Mouse (Mus musculus) v-Abl transformed pro-B cells (cell line): Measurements from ENCODE around the gene Xylt2.
"Not testable (repeated sequence)": the region's sequence is repeated elsewhere in the genome, so short reads cannot be mapped to it uniquely, and the experiment has no call there.

ENCODE experiments used
- in situ Hi-C, 2 experiments: fragments of 400-800 bp; cut with MboI; formaldehyde crosslinking; loops; one replicate each; pipeline ENCODE4 v1.15.1; 2025; ENCODE audit not compliant: unreplicated experiment in 2 of 2

Xylt2 gene

DNA sequence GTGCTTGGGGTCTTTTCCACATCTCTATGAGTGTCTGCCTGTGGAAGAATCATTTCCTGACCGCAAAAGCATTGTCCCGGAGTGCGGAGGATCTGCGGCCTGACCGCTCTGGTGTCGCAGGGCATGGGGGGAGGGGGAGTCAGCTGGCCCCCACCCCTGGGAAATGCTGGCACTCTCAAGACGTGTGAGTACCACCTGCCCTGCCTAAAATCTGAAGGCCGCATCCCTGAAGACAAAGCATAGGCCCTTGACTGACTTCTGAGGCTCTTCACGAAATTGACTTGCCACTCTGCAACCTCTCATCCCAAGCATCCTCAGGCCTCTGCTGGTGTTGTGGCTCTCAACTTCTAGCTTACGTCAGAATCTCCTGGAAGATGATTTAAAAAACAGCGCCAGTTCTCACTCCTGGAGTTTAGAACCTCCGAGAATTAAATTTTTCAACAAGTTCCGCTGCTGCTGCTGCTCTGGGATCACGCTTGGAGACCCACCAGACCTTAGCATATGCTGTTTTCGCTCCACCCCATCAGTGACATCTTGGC, 361 bp upstream of the Xylt2 start:
- in situ Hi-C loops: no loop called here

DNA sequence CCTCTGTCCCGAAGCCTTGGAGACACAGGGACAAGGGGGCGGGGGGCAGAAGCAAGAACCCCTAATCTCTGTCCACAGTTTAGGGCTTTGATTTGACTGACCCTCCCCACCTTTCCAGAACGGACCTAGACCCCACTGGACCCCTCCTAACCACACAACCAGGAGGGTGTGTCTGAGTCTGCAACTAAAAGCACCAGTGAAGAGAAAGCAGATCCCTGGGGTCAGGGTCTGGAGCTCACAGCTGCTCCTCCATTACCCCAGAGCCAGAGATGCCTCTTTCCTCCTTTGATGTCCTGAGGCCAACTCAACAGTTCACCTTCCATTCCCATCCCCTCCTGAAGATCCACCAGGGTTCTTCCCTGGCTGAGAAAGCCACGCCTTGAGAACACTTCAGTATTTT, 1.0 kb downstream of the Xylt2 start:
- in situ Hi-C loops: no loop called here

DNA sequence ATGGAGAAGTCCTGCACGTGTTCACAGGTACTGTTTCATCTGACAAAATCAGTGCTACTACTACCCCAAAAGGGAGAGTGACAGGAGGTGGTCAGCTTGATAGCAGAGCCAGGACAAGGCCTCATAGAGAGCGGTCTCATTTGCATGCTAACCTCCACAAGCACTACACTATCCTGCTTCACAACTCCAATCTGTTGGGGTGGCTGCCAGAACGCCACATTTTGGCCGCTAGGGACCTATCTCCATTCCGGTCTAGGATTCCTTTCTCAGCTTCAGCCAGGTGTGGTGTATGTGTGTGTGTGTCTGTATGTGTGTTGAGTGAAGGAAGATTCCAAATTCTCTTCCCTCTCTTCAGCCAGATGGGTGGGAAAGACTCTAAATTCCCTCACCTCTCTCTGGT, 1.9 kb downstream of the Xylt2 start:
- in situ Hi-C loops: no loop called here

DNA sequence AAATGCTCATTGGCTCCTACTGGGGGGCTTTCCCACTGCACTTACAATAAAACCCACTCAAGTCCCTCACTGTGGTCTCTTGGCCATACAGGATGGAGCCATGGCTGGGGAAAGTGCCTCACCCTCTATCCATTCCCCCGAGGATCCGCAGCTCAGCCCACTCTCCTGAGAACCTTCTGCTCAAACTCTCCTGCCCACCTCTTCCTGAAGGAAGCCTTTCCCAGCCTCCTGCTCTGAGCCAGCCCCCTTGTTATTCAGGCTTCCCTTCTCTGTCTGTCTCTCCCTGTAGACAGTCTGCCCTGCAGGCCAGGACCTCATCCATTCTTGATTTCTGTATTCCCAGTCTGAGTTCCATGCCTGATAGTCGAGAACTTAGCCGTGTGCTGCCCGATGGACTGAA, 2.3 kb downstream of the Xylt2 start:
- in situ Hi-C loops: no loop called here

DNA sequence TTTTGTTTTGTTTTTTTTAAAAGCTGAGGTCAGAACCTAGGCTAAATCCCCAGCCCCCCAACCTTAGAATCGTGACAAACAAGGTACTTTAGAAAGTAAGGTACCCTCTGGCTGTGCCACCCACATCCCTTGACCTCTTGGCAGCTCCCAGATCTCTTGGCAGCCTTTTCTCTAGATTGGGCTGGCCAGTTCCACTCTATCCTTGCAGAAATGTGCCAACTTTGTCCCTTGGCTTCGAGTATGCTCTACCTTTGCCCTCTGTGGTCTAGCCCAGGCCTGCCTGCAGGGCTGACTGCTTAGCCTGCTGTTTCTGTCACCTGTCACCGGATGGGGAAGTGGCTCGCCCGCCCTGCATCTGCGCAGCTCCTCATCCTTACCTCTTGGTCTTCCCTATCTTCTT, 12.0 kb downstream of the Xylt2 start:
- in situ Hi-C loops: no loop called here

DNA sequence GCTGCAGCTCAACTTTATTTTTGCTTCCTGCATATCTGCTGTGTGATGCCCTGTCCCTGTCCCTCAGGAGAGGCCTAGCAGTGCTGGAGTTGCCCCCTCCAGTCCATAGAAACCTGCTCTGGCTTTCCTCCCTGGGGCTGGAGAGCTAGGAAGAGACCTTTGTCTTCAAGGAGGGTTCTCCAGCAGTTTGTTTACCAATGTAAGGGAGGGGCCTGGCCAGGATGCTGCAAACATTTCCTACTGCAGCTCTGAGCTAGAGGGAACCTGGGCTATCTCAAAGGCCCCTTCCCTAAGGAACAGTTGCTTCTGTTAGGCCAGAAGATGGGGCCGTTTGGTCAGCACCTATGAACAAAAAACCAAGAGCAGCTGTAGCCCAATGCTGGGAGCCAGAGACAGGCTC, 16.0 kb downstream of the Xylt2 start:
- in situ Hi-C loops: no loop called here

DNA sequence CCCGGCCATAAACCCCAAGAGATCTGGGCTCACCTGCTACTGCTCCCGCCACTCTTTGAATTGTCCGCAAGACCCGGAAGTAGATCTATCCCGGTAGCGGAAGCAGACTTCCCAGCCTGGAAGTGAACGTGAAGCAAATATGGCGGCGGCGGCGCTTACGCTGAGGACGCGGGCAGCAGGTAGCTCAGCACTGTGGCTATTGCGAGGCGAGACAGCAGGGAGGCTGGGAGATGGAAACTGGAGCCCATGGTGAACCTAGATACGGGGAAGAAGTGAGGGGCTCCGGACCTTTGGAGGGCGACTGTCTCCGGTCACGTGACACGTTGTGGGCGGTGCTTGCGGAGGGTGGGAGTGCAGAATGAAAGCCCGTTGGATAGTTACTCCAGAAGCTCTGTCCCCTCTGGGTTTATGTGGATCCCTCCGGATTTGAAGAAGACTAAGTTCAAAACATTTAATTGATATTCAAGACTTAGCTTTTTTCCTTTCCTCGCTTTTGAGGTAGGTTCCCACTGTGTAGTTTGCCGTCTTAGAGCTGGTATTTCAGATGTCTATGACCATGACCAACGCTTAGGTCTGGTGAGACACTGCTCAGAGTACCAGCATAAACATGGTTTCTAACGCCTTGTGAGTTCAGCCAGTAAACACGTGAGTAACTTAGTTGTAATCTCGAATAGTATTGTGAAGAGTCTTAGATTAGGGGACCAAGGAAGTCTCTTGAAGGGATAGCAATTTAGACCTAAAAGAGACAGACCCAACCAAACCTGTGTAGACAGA, 23.5 kb downstream of the Xylt2 start, which contains the start of the genes Mrpl27 and Eme1:
TSS of gene Mrpl27 (plus strand) at position 105 of the 774 bp plus-strand sequence.
TSS of gene Eme1 (minus strand) at position 302 of the 774 bp plus-strand sequence.
- in situ Hi-C loops: no loop called here

DNA sequence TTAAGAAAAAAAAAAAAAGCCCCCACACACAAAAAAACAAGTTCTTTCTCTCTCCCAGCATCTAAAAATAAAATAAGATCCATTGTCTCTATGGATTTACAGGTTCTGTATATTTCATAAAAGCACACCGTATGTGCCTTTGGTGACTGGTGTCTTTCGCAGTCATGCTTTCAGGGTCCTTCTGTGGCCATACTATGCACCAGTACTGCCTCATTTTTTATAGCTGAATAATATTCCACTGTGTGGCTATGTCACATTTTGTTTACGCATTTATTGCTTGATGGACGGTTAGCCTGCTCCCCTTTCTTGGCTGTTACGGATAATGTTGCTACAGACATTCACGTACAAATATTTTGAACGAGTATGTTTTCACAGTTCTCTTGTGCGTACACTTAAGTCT, 24.3 kb downstream of the Xylt2 start:
- in situ Hi-C loops: no loop called here

DNA sequence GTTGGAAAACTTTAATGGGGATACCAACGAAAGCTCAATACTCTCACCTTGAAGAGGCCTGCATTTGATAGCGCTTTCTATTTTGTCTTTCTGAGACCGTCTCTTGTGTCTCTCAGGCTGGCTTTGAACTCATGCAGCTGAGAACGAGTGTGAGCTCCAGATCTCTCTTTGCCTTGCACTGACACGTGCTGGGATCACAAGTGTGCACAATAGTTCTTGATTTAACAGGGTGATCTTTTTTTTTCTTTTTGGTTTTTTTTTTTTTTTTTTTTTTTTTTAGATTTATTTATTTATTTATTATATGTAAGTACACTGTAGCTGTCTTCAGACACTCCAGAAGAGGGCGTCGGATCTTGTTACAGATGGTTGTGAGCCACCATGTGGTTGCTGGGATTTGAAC, 26.1 kb downstream of the Xylt2 start:
- in situ Hi-C loops: not testable (repeated sequence)

DNA sequence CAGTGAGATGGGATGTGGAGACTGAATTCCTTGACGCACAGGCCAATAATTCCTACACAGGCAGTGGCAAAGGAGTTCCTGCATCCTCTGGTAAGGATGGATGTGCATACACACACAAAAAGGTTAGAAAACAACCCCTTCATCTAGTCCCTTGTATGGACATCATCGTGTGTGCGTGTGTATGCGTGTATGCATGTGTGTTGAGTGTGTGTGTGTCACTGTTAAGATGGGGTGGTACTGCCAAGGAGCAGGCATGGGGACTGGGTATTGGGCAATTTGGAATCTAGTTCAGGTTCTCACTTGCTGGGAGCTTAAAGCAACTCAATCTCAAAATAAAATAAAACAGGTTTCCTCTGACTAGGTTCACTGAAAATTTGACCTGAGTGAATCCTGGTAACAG, 30.9 kb downstream of the Xylt2 start:
- in situ Hi-C loops: no loop called here

DNA sequence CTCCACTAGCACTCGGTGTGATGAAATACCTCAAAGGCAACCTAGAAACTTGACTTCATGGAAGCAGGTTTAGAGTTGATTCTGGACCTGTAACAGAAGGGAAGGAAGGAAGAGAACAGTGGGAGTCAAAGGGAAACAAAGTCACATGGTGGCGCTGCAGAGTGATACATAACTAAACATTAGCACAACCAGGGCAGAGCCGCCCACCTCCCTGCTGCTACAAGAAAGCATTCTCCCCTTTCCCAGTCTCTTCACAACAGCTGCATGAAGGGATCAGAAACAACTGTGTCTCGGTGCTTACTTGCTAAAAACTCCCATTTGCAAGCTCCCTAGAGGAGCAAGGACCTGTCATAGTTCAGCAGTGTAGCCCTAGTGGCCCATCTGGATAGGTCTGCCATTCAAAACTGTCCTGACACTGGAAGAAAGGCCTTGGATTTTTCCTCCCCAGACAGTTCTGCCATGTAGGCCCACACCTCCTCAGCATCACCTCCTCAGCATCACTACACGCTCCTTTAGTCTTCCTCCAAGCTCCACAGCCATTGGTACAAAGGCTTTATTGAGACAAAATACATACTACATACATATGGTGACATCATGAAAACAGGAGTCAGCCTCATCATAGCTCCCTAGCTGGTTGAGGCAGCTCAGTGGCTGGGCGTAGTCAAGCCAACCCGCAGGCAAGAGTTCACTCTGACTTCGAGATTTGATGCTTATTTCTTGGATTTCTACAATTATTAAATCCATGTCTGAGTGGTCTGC, 32.7 kb downstream of the Xylt2 start:
- in situ Hi-C loops: no loop called here

DNA sequence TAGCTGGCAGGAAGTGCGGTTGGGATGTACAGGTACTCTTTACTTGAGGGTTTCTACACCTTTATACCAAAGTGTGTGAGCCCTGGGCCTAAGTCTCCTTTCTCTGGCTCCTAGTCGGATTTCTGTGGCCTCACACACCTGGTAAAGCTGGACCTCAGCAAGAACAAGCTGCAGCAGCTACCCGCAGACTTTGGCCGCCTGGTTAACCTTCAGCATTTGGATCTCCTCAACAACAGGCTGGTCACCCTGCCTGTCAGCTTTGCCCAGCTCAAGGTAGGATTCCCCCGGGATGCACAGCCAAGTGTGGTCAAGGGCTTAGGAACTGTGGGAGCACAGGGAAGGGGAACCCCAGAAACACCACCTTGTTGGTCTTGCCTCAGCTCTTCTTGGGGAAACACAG, 42.9 kb downstream of the Xylt2 start:
- in situ Hi-C loops: no loop called here

DNA sequence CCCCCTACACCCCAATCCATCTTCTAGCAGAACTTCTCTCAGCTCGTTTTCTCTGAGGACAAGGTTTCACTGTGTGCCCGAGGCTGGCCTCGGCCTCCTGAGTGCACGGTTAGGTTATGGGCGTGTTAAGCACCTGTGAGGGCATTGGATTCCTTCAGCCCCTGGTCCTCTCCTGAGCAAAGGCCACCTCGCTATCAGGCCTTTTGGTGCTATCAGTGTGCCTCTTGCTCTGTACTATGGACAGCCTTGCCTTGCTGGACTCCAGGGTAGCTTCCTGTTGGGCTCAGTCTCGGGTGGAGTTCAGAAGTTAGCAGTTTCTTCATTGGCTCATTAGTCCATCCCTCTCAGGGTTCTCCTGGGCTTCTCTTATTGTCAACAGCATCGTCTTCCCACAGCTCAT, 44.3 kb downstream of the Xylt2 start:
- in situ Hi-C loops: no loop called here

DNA sequence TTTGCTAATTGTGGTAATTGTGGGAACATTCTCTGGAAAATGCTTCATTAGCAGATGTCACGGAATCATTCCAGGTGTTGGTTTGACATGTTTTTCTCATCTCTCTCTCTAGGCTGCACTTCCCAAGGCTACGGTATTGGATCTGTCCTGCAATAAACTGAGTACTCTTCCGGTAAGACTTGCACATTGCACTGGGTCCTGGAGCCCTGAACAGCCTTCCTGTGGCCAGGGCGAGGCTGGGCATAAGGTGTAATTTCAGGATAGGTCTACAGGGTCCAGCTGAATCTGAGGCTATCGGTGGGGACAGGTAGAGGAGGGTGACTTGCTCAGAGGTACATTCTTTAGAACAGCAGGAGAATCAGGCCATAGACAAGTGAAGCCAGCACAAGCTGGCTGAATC, 45.3 kb downstream of the Xylt2 start:
- in situ Hi-C loops: no loop called here

DNA sequence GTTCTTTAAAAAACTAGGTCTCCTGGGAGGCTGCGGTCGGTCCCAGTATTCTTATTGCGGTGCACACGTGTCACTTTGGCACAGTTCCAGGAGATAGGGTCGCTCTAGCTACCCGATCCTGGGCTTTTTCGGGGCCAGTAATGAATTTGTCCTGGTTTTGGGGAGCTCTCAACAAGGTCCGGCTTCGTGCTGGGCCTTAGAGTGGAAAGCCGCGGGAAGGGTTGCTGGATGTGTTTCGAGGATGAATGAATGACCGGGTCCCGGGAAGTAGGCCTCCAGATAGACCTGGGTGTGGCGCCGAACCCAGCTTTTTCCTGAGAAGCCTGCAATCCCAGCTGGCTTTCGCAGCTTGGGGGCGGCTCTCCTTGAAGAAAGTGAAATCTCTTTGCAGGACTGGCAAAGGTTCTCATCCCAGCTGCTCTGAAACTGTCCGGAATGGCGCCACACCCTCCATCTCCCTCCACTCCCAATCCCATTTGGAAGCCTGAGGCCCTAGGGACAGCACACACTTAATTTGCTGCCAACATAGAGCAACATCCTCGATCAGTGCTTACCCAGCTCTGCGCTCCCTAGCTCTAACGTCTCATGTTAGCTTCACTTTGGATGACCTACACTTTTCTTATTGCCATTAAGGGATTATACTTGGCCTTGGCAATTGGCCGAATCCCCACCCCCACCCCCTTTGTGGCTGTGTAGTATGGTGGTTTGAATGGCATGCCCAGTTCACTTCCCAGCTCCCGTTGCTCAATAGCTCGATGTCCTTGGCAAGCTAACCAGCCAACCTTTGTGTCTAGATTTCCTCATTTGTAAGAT, 46.9 kb downstream of the Xylt2 start:
- in situ Hi-C loops: no loop called here

DNA sequence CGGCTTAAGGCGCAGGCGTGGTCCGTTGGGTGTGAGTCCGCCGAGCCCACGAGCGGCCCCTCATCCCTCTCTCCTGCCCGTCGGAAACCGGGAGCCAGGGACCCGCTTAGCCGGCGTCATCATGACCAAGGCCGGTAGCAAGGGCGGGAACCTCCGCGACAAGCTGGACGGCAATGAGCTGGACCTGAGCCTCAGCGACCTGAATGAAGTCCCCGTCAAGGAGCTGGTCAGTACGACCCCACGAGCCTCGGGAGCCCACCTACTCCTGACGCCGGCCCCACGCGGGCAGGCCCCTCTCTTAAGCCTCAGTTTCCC, 47.5 kb downstream of the Xylt2 start:
- in situ Hi-C loops: no loop called here

DNA sequence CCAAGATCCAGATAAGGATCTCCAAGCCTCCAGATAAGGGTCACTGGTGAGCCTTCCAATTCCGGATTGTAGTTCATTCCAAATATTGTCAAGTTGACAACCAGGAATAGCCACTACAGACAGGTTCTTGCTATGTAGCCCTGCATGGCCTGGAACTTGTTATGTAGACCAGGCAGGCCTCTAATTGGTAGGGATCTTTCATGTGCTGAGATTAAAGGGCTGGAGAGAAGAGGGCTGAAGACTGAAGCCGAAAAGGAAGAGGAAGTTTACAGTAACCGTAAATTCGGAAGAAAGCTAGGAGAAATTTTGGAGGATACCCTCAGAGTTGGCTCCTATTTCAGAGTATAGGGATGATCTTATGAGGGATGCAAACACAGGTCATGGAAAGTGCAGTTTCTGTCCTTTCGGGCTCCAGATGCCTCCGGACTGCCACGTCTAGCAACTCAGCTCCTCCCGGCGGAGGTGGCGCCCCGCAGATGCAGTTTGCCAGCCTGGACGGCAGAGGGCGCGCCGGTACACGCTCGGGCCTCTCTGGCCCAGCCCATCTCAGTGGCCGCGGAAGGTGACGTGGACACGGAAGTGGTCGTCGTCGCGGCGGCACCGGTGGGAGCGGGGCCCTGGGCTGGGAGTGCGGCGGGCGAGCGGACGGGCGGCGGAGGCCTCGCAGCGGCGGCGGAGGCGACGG, 48.0 kb downstream of the Xylt2 start, which contains the start of gene Lrrc59:
TSS of gene Lrrc59 (plus strand) at position 569 of the 685 bp plus-strand sequence.
- in situ Hi-C loops: no loop called here

DNA sequence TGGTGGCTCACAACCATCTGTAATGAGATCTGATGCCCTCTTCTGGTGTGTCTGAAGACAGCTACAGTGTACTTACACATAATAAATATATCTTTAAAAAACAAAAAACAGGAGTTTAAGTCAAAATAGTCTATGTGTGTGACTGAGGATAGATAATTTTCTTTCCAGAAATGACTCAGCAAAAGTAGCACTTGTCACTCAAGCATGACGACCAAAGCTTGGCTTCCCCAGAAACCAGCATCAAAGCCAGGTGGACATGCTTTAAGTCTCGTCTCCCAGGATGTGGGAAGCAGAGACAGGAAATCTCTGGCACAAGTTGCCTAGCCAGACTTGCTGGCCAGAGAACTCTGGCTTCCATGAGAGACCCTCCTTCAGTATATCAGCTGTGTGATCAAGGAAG, 55.2 kb downstream of the Xylt2 start:
- in situ Hi-C loops: loop anchor here in 1 of 2 experiments (5.0 kb wide), 1 partner anchor 35 kb away; no protein-coding TSS in a partner anchor

DNA sequence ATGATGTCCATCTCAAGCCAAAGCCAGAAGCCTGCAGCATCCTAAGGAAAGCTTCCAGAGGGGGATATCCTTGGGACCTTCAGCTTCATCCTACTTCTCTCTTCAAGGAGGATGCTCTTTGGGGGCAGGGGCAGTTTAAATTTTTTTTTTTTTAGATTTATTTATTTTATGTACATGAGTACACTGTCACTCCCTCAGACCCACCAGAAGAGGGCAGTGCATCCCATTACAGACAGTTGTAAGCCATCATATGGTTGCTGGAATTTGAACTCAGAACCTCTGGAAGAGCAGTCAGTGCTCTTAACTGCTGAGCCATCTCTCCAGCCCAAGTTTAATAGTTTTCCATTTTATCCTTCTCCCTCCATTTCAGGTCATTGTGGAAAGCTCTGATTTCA, 55.9 kb downstream of the Xylt2 start:
- in situ Hi-C loops: loop anchor here in 1 of 2 experiments (5.0 kb wide), 1 partner anchor 34 kb away; no protein-coding TSS in a partner anchor

DNA sequence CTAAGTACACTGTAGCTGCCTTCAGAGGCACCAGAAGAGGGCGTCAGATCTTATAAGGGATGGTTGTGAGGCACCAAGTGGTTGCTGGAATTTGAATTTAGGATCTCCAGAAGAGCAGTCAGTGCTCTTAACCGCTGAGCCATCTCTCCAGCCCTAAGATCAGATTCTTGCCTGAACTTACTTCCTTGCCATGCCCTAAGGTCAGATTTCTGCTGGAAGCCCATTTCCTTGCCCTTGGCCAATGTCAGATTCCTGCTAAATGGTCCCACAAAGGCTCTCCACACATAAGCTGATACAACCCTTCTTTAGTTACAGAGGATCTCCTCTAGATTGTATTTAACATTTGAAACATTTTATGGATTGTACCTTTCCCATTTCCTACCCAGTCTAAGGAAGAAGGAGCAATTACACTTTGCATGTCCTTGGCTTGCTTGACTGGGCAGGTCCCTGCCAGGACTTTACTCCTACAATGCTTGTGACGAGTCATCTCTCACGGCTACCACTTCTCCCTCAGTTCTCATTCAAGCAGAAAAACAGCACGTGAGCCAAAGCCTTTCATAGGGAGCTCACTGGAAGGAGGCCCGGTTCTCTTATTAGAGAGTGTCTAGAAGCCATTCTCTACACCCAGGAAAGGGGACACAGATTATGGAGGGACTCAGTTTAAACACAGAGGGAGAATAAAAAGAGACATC, 56.4 kb downstream of the Xylt2 start:
- in situ Hi-C loops: loop anchor here in 1 of 2 experiments (5.0 kb wide), 1 partner anchor 34 kb away; no protein-coding TSS in a partner anchor
